Mouse (Mus musculus): Measurements from ENCODE around the gene Epn2. TPM values are rescaled to one million over a fixed set of nuclear protein-coding genes. Genes with fewer than 3 reads are reported as not detected.

Gene Epn2
- total RNA-seq, 2 experiments from 2014 or later: 23.7 to 27.0 TPM

DNA sequence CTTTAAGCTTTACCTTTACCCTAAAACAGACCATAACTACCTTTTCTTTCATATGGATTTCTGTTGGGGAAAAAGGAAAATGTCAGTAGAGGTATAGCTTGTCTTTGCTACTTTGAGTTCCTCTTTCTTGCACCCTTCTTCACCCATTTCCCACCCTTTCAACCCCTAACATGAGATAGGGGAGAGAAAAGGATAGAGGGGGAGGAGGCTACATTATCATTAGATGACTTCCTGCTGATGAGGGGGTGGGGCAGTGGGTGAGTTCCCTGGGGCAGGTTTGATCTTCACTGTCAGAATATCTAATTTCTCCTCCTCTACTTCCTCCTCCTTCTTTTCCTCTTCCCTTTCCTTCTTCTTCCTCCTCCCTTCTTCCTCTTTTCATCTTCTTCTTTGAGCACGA lies 82.0 kb downstream of the Epn2 start:
- no peak for DNase-seq (ENCODE audit: low spot score)

DNA sequence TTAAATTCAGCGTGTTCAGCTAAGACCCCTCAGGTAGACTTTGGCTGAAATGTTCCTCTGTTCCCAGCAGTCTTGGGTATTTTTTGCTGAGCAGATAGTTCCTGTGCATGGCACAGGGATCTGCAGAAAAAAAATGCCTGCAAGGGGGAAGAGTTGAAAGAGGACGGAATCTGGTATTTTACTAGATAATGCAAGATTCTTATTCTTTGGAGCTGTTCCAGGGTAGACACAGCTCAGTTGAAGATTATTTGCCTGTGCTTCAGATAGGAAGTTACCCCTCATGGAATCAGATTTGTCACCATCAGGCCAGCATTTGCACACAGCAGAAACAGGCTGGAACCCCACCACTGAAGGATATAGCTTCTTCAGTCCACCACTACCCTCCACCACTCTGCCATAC lies 84.0 kb downstream of the Epn2 start:
- no peak for DNase-seq (ENCODE audit: low spot score)
- intact Hi-C loops (cut with DNase I): loop anchor here (10.0 kb wide), 1 partner anchor 321 kb away; the partner anchor contains the start of gene Usp22

More for the DNA sequence above, 82.0 kb downstream of the Epn2 start:
- intact Hi-C loops (cut with DNase I): loop anchor here (10.0 kb wide), 1 partner anchor 323 kb away; the partner anchor contains the start of gene Usp22

DNA sequence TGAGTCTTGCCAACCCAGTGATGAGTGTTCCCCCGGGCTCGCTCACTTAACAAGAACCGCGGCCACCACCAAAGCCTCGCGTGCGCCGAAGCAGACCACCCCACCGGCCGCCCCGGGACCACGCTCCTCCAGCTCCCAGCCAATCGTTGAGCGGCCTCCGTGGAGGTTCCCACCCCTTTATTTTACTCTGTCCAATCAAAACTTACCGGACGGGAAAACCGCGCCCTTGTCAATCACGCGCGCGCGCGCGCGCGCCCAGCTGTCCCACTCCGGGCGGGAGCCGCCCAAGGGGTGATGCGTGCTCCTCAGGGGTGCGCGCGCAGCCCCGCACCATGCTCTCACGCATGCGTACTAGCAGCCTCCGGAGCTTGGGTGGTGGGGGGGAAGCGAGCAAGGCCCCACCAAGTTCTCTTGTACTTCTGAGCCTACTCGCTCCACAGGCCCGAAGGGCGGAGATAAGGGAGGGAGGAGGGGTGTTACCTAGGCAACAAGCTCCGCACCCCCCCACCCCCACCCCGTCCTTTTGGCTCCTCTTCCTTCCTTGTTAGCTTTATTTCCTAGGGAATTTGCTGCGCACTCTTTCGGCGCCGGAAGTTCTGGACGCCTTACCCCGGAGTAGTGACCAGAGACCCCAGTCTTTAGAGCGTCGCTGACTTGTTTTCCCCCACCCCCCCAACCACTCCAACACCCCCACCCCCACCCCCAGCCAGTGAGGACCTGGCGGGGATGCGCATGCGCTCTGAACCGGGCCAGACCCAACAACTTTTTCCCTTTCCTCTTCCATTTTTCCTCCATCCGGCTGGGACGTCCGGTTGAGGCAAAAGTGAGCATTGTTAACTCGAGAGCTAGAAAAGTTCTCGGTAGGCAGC lies 85.1 kb downstream of the Epn2 start, which contains the start of gene Mapk7:
TSS of gene Mapk7 (minus strand) at position 278 of the 869 bp plus-strand sequence.
- intact Hi-C loops (cut with DNase I): loop anchor here (10.0 kb wide), 1 partner anchor 320 kb away; the partner anchor contains the start of gene Usp22
- DNase-seq (ENCODE audit: low spot score): peak; percentile 95

DNA sequence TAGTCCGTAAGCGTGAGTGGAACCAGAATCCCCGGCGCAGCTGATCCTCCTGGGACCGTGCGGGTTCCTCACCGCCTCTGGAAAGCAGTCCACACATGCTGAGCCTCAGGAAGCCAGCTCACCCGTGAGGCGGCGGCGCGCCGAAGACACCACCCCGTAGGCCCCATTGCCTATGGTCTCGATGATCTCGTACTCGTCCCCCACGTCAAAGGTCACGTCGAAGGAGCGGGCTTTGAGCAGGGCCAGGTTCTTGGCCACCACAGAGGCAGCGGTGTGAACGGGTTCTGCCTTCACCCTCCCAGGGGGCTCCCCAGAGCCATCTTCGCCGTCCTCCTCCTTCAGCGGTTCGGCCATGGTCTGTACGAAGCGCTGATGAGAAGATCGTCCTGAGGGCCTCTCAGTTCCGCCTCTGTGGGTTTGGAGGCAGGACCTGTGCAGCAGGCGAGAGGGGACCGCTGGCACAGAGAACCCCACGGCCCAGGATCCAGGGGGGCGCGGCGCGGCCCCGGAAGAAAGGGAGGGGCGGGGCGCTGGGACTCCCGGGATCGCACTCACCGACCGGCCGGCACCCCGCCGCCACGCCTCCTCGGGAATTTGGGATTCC lies 85.9 kb downstream of the Epn2 start:
- intact Hi-C loops (cut with DNase I): loop anchor here (10.0 kb wide), 1 partner anchor 319 kb away; the partner anchor contains the start of gene Usp22
- no peak for DNase-seq (ENCODE audit: low spot score)

DNA sequence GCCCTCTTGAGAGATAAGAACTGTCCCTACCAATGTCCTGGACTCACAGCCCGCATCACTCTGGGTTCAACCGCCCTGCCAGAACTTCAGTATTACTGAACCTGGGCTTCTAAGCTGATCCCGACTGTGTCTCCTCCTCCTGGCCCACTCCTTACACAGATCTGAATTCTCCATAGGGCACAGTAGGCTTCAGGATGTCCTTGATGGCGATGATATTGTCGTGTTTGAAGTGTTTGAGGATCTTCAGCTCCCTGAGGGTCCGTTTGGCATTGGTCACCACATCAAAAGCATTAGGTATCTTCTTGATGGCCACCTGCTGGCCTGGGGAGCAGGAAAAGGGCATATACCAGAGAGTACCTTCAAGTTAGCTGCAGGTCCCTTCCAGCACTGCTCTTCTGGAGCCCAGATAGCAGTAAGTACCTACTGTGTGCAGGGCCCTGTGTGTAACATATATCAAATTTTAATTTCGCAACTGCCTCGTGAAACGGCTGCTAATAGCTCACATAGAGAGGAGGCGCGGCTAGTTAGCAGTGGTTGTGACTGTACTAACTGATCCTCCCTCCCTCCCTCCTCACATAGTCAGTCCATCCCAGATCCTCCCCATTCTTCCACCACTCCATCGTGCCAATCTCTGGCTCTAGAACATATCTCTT lies 86.6 kb downstream of the Epn2 start:
- intact Hi-C loops (cut with DNase I): loop anchor here (10.0 kb wide), 1 partner anchor 318 kb away; the partner anchor contains the start of gene Usp22

DNA sequence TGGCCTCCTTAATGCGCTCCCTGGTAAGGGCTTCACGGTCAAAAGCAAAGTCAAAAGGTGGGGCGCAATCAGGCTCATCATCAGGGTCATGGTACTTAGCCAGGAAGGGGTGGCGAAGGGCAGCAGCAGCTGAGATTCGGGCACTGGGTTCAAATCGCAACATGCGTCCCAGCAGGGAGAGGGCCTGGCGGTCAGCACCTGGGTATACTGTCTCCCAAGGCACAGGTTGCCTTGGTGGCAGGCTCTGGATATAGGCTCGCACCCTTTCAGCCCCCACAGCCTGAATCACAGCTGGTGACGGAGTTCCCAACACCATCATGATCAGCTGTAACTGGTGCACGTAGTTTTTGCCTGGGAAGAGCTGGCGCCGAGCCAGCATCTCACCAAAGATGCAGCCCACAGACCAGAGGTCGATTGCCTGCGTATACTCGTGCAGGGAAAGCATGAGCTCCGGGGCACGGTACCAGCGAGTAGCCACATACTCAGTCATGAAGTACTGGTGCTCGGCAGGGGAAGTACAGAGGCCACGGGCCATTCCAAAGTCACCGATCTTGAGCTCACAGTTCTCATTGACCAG lies 88.5 kb downstream of the Epn2 start:
- DNase-seq (ENCODE audit: low spot score): no peak
- intact Hi-C loops (cut with DNase I): loop anchor here (10.0 kb wide), 1 partner anchor 316 kb away; the partner anchor contains the start of gene Usp22

More for the DNA sequence above, 86.6 kb downstream of the Epn2 start:
- DNase-seq (ENCODE audit: low spot score): no peak

DNA sequence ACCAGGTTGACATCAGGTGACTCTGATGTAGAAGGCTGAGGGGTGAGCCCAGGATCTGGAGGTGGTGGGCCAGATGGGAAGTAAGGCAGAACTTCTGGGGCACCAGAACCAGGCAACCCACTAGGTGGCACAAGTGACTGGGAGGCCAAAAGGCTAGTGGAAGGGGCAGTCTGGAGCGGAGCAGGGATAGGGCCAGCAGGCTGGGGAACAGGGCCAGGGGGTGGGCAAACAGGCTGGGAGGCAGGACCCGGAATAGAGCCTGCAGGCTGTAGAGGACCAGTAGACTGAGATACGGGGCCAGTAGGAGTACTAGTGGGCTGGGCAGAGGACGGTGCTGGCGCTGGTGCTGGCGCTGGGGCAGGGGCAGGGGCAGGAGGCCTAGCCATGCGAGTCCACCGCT lies 89.6 kb downstream of the Epn2 start:
- intact Hi-C loops (cut with DNase I): loop anchor here (10.0 kb wide), 1 partner anchor 315 kb away; the partner anchor contains the start of gene Usp22
- no peak for DNase-seq (ENCODE audit: low spot score)

DNA sequence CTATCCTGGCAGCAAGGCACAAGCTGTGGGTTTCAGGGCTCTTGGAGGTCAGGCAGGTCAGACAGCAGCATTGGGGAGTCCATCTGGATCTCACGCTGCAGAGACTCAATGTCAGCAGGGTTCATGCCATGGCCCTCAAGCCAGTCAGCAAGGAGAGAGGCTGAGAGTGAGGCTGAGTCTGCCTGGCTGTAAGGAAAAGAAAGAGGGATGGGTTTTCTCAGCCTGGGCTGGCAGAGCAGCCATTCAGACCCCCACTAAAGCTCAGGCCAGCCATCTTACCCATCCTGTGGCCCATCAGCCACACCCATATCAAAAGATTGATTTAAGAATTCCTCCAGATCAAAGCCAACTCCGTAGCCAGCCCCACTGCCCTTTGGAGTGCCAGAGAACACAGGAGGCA lies 90.4 kb downstream of the Epn2 start:
- no peak for DNase-seq (ENCODE audit: low spot score)
- intact Hi-C loops (cut with DNase I): no loop called here

DNA sequence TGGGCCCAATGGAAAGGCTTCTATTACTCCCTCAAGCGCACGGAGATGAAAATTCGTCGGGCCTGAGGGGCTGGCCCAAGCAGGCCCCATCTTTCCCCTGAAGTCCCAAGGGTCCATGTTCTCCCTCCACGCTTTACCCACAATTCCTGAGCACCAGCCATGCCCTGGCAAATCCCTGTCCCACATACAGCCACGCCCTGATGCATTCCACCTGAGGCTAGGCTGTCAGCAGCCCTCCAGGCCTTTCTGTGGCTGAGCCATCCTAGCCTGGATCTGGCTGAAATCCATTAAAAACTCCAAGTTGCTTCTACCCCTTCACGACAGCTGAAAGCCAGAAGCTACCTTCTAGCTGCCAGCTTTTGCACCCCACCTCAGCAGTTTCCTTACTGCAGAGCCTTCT lies 91.6 kb downstream of the Epn2 start:
- no peak for DNase-seq (ENCODE audit: low spot score)
- intact Hi-C loops (cut with DNase I): no loop called here

DNA sequence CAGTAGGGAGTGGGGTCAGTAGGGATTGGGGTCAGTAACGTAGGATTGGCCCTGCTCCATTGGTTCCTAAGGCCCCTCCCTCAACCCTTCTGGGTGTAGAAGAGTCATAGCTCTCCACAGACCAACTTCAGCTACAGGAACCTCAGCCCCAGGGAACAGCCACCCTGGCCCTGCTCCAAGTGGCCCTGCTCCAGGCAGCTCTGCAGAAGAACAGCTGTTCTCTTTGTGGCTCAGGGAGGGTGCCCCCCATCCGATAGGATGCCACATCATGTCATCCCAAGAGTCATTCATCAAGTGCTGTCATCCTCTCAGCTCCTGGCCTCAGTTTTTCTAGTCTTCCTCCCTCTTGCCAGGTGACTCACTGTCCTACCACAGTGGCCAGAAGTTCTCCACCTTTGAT lies 92.1 kb downstream of the Epn2 start:
- DNase-seq (ENCODE audit: low spot score): no peak
- intact Hi-C loops (cut with DNase I): no loop called here

DNA sequence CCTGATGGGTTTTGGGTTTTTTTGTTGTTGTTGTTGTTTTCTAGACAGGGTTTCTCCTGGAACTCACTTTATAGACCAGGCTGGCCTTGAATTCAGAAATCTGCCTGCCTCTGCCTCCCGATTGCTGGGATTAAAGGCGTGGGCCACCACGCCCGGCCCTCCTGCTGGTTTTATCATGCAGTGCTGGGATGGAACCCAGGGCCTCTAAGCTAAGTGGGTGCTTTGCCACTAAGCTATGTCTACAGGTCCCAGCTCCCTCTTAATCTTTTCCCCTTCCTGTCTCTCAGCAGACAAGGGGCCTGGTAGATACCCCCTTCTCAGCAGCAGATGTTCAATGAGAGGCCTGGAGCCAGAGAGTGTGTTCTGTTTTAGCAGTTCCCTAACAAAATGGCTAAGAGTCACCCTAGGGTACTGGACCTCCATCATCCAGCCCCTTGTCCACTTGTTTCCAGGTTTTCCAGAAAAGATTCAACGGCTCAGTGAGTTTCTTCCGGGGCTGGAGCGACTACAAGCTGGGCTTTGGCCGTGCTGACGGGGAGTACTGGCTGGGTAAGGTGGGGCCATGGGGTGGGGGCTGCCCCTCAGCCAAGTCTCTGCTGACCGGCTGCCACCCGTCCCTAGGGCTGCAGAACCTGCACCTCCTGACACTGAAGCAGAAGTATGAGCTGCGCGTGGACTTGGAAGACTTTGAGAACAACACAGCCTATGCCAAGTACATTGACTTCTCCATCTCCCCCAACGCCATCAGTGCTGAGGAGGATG lies 92.8 kb downstream of the Epn2 start:
- intact Hi-C loops (cut with DNase I): no loop called here

DNA sequence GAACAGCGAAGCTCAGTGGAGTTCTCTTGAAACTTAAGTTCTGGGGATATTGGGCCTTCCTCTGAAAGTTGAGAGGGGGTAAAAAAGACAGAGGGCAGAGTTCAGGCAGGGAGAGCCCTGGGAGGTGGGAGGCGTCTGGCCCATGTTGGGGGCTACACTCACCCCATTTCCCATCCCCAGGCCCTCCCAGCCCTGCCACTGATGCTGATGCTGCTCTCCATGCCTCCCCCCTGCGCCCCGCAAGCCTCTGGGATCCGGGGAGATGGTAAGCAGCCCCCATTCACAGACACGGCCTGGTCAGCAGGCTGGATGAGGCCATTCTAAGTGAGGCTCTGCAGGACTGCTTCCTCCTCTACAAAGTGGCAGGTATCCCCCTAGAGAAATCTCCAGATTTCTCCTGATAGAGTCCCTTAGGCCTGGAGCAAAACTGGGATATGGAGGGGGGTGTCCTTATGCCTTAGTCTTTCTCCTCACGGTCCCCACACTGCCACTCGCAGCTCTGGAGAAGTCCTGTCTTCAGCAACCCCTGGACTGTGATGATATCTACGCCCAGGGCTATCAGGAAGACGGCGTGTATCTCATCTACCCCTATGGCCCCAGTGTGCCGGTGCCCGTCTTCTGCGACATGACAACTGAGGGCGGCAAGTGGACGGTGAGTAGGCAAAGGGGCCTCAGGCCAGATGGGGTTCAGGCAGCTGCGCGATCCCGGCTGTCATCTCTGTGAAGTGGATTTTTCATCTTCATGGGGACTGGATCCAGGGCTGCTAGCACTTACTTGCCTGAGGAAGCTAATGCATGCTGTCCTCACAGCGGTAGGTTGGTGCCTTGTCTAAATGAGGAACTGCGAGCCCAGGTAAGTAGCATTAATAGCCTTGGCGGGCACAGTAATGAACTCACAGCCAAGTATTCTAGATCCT lies 93.7 kb downstream of the Epn2 start:
- intact Hi-C loops (cut with DNase I): no loop called here
- DNase-seq (ENCODE audit: low spot score): no peak

More for the DNA sequence above, 92.8 kb downstream of the Epn2 start:
- no peak for DNase-seq (ENCODE audit: low spot score)

DNA sequence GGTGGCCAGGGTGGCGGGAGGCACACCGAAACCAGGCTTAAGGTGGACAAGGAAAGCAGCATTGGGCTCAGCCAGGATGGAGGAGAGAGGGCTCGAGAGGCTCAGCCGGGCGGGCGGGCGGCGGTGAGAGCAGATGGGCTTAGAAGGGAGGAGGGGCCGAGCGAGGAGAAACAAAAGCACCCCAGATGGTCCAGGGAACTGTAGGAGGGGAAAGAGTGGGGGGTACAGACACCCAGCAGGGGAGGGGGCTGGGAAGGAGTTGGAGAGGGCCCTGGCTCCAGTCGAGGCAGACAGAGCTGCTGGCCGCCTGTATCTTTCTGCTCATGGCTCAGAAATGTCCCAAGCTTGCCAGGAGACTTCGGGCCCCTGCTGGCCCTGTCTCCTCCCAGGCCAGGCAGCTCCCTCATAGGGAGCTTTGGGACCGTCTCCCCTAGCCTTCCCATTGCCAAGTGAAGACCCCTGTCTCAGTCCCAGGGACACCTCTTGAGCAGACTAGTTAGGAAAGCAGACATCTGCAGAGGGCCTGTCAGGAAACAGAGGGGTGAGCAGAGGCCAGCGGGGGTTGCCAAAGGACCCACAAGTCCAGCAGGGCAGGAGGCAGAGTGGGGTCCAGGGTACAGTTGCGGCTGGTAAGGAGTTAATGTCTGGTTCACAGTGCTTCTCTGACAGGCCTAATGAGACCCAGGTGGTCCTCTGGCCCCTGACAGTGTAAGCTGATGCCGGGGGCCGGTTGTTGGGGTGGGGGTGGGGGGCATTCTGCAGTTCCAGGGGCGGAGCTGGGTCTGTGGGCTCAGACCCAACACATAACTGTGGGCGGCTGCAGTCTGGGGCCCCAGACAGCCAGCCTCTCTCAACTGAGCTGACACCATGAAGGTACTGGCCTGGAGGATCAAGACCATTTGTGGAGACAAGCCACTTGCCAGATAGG lies 94.6 kb downstream of the Epn2 start, which contains the start of gene Mfap4:
TSS of gene Mfap4 (plus strand) at position 819 of the 928 bp plus-strand sequence.
- DNase-seq (ENCODE audit: low spot score): peak; percentile 49
- intact Hi-C loops (cut with DNase I): no loop called here

DNA sequence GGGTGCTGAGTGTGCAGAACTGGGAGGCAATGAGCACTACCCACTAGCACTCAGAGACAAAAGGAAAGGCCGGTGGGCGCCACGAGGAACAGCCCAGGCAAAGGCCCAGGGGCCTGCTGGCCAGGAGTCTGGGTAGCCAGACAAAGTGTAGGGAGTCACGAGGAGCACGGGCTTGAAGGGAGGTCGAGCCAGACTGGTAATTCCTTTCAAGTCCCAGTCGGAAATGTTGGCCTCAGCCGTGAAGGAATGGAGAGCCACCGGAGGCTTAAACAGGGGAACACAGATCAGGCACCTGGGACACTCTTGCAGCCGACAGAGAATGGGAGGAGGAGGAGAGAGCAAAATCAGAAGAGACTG lies 95.3 kb downstream of the Epn2 start:
- intact Hi-C loops (cut with DNase I): no loop called here
- DNase-seq (ENCODE audit: low spot score): no peak

DNA sequence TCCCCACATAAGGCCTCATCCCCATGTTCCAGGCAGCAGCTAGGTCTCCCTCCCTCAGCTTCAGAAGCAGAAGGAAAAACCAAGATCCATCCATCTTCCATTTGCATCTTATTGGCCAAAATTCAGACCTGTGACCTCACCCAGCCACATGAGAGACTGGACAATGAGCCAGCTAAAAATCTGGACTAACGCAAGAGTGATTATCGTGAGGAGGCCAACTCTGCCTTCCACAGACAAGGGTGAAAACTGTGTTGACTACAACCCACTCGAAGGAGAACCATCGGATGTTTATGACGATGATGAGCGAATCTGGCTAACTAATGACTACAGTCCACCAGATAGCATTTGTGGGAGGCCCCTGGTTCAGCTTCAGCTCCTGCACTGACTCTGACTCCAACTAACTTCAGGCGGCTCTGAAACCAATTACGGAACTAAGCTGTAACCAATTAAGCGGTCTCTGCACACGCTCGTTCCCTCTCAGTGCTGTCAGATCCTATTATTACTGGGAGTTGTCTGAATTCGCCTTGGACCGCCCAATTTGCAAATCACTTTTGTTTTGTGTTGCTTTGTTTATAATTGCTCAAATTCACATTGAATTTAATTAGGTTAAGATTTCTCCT lies 96.2 kb downstream of the Epn2 start:
- DNase-seq (ENCODE audit: low spot score): no peak
- intact Hi-C loops (cut with DNase I): no loop called here

DNA sequence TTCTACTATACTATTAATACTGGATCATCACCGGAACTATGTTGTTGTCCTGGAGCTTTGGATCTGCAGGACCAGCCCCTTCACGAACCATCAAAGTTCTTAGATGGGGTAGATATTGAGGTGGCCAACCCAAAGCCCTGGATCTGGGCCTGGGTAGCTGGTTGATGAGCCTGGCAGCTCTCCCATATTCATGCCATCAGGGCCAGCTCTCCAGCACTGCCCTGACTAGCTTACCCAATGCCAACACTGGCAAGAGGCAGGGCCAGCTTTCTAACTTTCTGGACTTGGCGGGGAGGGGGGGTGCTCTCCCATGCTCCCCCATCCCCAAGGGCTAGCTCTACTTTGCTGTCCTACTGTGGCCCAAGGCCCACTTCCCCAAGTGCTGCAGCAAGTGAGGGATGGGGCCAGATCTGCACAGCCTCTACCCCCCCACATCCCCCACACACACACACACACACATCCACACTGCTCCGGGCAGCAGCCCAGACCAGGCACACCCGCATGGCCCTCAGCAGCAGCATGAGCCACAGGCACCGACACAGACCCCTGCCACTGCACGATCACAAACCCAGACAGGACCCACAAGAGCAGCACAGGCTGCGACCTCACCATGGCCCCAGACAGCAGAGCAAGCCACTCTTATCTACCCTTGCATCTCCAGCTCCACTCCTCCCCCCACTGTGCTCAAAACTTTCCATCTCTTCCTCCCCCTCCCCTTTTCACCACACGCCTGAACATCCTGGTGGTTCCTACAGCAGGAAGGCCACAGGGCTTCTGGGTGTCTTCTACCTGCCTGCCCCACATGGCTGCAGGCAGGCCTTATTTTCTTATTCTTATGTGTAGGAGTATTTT lies 98.0 kb downstream of the Epn2 start:
- no peak for DNase-seq (ENCODE audit: low spot score)
- intact Hi-C loops (cut with DNase I): no loop called here

Data from heart, postnatal 25 days (tissue).